Mouse (Mus musculus) bone marrow macrophage, adult 2 months (primary cell): ENCODE results near the gene Cyp17a1.

Experiments
- CTCF ChIP-seq: IDR thresholded peaks from 2 replicates; pipeline ENCODE4 v1.5.1; 2012; ENCODE audit warnings: low read depth, mild to moderate bottlenecking, low read length, moderate library complexity
- POLR2A ChIP-seq: IDR thresholded peaks from 2 replicates; pipeline ENCODE4 v1.6.1; 2012; ENCODE audit warnings: mild to moderate bottlenecking, low read depth, low read length, borderline replicate concordance

GRCm38 (mm10) chr19:46642136-46642753 lies 30.7 kb downstream of the Cyp17a1 start:
- TF ChIP-seq CTCF (no peak), POLR2A (no peak)
